Mouse (Mus musculus) ES-E14 (cell line): ENCODE results near the gene Grk1. TPM values are rescaled to one million over a fixed set of nuclear protein-coding genes. Genes with fewer than 3 reads are reported as not detected.

ENCODE experiments used
- DNase-seq: peaks from one replicate; pipeline ENCODE4 v3.0.0-alpha.2; 2013; ENCODE audit warnings: low read depth, low spot score
- H3K27ac ChIP-seq: 2 replicates; pipeline ENCODE4 v1.5.1; 2012; ENCODE audit warnings: low read depth, mild to moderate bottlenecking, low read length, moderate library complexity, mixed read lengths; ENCODE audit not compliant: poor library complexity, insufficient read depth, severe bottlenecking
- H3K36me3 ChIP-seq: 2 replicates; pipeline ENCODE4 v1.6.1; 2012; ENCODE audit warnings: mild to moderate bottlenecking, low read length, moderate library complexity, mixed read lengths; ENCODE audit not compliant: control insufficient read depth, poor library complexity, insufficient read depth, severe bottlenecking
- H3K4me1 ChIP-seq, 2 experiments: fragments of 150-350 bp in 1 of 2; sonication (generic) in 1 of 2; 2 replicates each; pipeline ENCODE4 v1.6.1; 2012; ENCODE audit warnings: low read length in 2 of 2, mild to moderate bottlenecking in 1 of 2, mixed read lengths in 1 of 2; ENCODE audit not compliant: control insufficient read depth in 2 of 2, insufficient read depth in 2 of 2, poor library complexity in 1 of 2
- H3K4me3 ChIP-seq, 2 experiments: fragments of 150-350 bp in 1 of 2; sonication (generic) in 1 of 2; 2 replicates each; pipeline ENCODE4 v1.5.1; 2012; ENCODE audit warnings: low read length in 2 of 2, low read depth in 1 of 2, mild to moderate bottlenecking in 1 of 2, mixed read lengths in 1 of 2; ENCODE audit not compliant: insufficient read depth in 1 of 2, poor library complexity in 1 of 2, severe bottlenecking in 1 of 2
- H3K9ac ChIP-seq: 2 replicates; pipeline ENCODE4 v1.6.1; 2012; ENCODE audit warnings: low read depth, mild to moderate bottlenecking, low read length, mixed read lengths; ENCODE audit not compliant: poor library complexity, insufficient read depth, severe bottlenecking
- H3K9me3 ChIP-seq: fragments of 150-350 bp; sonication (generic); 2 replicates; pipeline ENCODE4 v1.6.1; 2012; ENCODE audit warnings: low read depth, mild to moderate bottlenecking, low read length; ENCODE audit not compliant: control insufficient read depth, insufficient read depth
- CHD2 ChIP-seq: IDR thresholded peaks from 2 replicates; pipeline ENCODE4 v1.6.1; 2014; ENCODE audit warnings: mild to moderate bottlenecking, low read depth, low read length, inconsistent platforms
- HCFC1 ChIP-seq: IDR thresholded peaks from 2 replicates; pipeline ENCODE4 v1.6.1; 2012; ENCODE audit warnings: low read length, inconsistent platforms, borderline replicate concordance; ENCODE audit not compliant: insufficient read depth
- MAFK ChIP-seq: IDR thresholded peaks from 2 replicates; pipeline ENCODE4 v1.6.1; 2014; ENCODE audit warnings: mild to moderate bottlenecking, low read depth, low read length, inconsistent platforms; ENCODE audit not compliant: insufficient read depth
- ZC3H11A ChIP-seq: IDR thresholded peaks from 2 replicates; pipeline ENCODE4 v1.6.1; 2012; ENCODE audit warnings: low read depth, mild to moderate bottlenecking, inconsistent platforms, low read length, borderline replicate concordance
- ZNF384 ChIP-seq: IDR thresholded peaks from 2 replicates; pipeline ENCODE4 v1.6.1; 2012; ENCODE audit warnings: low read depth, low read length, inconsistent platforms
- in situ Hi-C, 2 experiments: fragments of 600-800 bp; cut with MboI; formaldehyde crosslinking; loops; one replicate each; pipeline ENCODE4 v1.15.1; 2025; ENCODE audit warnings: low sequenced_read_pairs in 2 of 2, inconsistent platforms in 1 of 2; ENCODE audit not compliant: unreplicated experiment in 2 of 2
- total RNA-seq: library from RNA; depleted of rRNA; stranded (reverse); fragments of 300-350 nt; gene quantifications from 2 replicates; pipeline ENCODE4 v1.2.3, GENCODE M21; 2012

Gene Grk1
- total RNA-seq, 1 experiment: 0.04 TPM

- TF ChIP-seq CHD2: no peak
- no peak for TF ChIP-seq MAFK
- TF ChIP-seq ZC3H11A: no peak
- no peak for TF ChIP-seq ZNF384
- TF ChIP-seq HCFC1: no peak
- H3K36me3 ChIP-seq: no peaks in the 10 kb centered on the region
- no peak overlapping the region for H3K4me3 ChIP-seq
- H3K4me1 ChIP-seq: peaks cover 0 to 2% of the 10 kb centered on the region in 2 experiments; a peak in 1 of 4 replicates
- no peaks in the 10 kb centered on the region for H3K9me3 ChIP-seq
- no peak overlapping the region for H3K27ac ChIP-seq
- in situ Hi-C loops: no loop called here
- no peak for DNase-seq
- no peak overlapping the region for H3K9ac ChIP-seq
These were observed 17.2 kb upstream of the Grk1 start for GRCm38 (mm10) chr8:13387728-13388127.

- Histone ChIP-seq H3K27ac (no peak overlapping the region), H3K4me3 (no peak overlapping the region), H3K9me3 (no peaks in the 10 kb centered on the region), H3K36me3 (no peaks in the 10 kb centered on the region), H3K9ac (no peak overlapping the region), H3K4me1 (peaks cover 0 to 2% of the 10 kb centered on the region in 2 experiments; a peak in 1 of 4 replicates)
- in situ Hi-C loops: no loop called here
- DNase-seq: no peak
- TF ChIP-seq ZC3H11A: no peak
- TF ChIP-seq ZNF384: no peak
- TF ChIP-seq MAFK: no peak
- TF ChIP-seq HCFC1: no peak
- no peak for TF ChIP-seq CHD2
These were observed 16.1 kb upstream of the Grk1 start for GRCm38 (mm10) chr8:13388744-13389143.

- TF ChIP-seq MAFK (no peak), HCFC1 (no peak), ZC3H11A (no peak), ZNF384 (no peak), CHD2 (no peak)
- no peaks in the 10 kb centered on the region for H3K4me1 ChIP-seq
- no peak for DNase-seq
- in situ Hi-C loops: no loop called here
- H3K9me3 ChIP-seq: no peaks in the 10 kb centered on the region
- no peak overlapping the region for H3K9ac ChIP-seq
- H3K27ac ChIP-seq: no peak overlapping the region
- H3K36me3 ChIP-seq: no peaks in the 10 kb centered on the region
- H3K4me3 ChIP-seq: no peak overlapping the region
These were observed 11.0 kb upstream of the Grk1 start for GRCm38 (mm10) chr8:13393869-13394268.

GRCm38 (mm10) chr8:13396725-13397124 is 8.2 kb upstream of the Grk1 start, which contains the start of gene Atp4b:
TSS of gene Atp4b (minus strand) at chr8:13396825.
- in situ Hi-C loops: no loop called here
- TF ChIP-seq CHD2: no peak
- no peak for TF ChIP-seq ZC3H11A
- TF ChIP-seq HCFC1: no peak
- no peak for TF ChIP-seq MAFK
- TF ChIP-seq ZNF384: no peak

GRCm38 (mm10) chr8:13403517-13403916 is 1.4 kb upstream of the Grk1 start:
- Histone ChIP-seq H3K36me3 (no peaks in the 10 kb centered on the region), H3K4me3 (no peak overlapping the region), H3K4me1 (no peaks in the 10 kb centered on the region), H3K9me3 (no peaks in the 10 kb centered on the region), H3K9ac (no peak overlapping the region), H3K27ac (no peak overlapping the region)
- in situ Hi-C loops: loop anchor here in 1 of 2 experiments (25.0 kb wide), 1 partner anchor 359 kb away; the partner anchor contains the start of gene Cdc16
- no peak for TF ChIP-seq HCFC1
- no peak for TF ChIP-seq ZC3H11A
- no peak for TF ChIP-seq CHD2
- no peak for TF ChIP-seq ZNF384
- no peak for TF ChIP-seq MAFK
- no peak for DNase-seq

More at GRCm38 (mm10) chr8:13396725-13397124, 8.2 kb upstream of the Grk1 start, which contains the start of gene Atp4b:
- Histone ChIP-seq H3K36me3 (no peaks in the 10 kb centered on the region), H3K9ac (no peak within 1 kb of the TSS), H3K4me3 (no peak within 1 kb of the TSS), H3K27ac (no peak within 1 kb of the TSS), H3K4me1 (no peaks in the 10 kb centered on the region), H3K9me3 (no peaks in the 10 kb centered on the region)
- no peak for DNase-seq
